Mouse (Mus musculus): Measurements from ENCODE around the gene Cgn.

GRCm38 (mm10) chr3:94819452-94820425, 33.4 kb upstream of the Cgn start:
- TF ChIP-seq CTCF (IDR thresholded peaks at IDR 0.05; ENCODE audit: low read depth) = no peak
- no peak for TF ChIP-seq EP300 (IDR thresholded peaks at IDR 0.05; ENCODE audit: low read depth)
